Mouse (Mus musculus) intestine, embryonic 16.5 days (tissue): ENCODE data around the gene Rnf126. TPM values are rescaled to one million over a fixed set of nuclear protein-coding genes. Genes with fewer than 3 reads are reported as not detected.

Experiments
- ATAC-seq: fragments of 200-750 bp; cut with Nextera tagmentation; 2 replicates; pipeline ENCODE4 v1.8.0; 2017; ENCODE audit warnings: moderate TSS enrichment, moderate library complexity
- H3K27ac ChIP-seq: fragments of 300-500 bp; sonication (generic); 2 replicates; pipeline ENCODE4 v1.5.1; 2014; ENCODE audit warnings: mild to moderate bottlenecking, low read length
- H3K27me3 ChIP-seq: fragments of 300-500 bp; sonication (generic); replicated peaks from 2 replicates; pipeline ENCODE4 v1.6.1; 2014; ENCODE audit warnings: low read length, control low read depth, mixed read lengths; ENCODE audit not compliant: control insufficient read depth, insufficient read depth
- H3K36me3 ChIP-seq: fragments of 300-500 bp; sonication (generic); 2 replicates; pipeline ENCODE4 v1.6.1; 2014; ENCODE audit warnings: low read length, control low read depth; ENCODE audit not compliant: control insufficient read depth, insufficient read depth
- H3K4me1 ChIP-seq: fragments of 300-500 bp; sonication (generic); 2 replicates; pipeline ENCODE4 v1.6.1; 2014; ENCODE audit warnings: low read length, control low read depth, mixed read lengths; ENCODE audit not compliant: control insufficient read depth, insufficient read depth
- H3K4me2 ChIP-seq: fragments of 300-500 bp; sonication (generic); 2 replicates; pipeline ENCODE4 v1.6.1; 2014; ENCODE audit warnings: low read depth, low read length, control low read depth
- H3K4me3 ChIP-seq: fragments of 300-500 bp; sonication (generic); 2 replicates; pipeline ENCODE4 v1.5.1; 2014; ENCODE audit warnings: mild to moderate bottlenecking, low read length
- H3K9ac ChIP-seq: fragments of 300-500 bp; sonication (generic); 2 replicates; pipeline ENCODE4 v1.6.1; 2014; ENCODE audit warnings: low read depth, low read length
- H3K9me3 ChIP-seq: fragments of 300-500 bp; sonication (generic); 2 replicates; pipeline ENCODE4 v1.6.1; 2016; ENCODE audit warnings: low read length, control low read depth; ENCODE audit not compliant: control insufficient read depth
- whole genome bisulfite sequencing: fragments of 180-500 bp; shearing (Covaris S2); extraction: QIAGEN DNeasy Blood & Tissue Kit; methylation state at CpG from one replicate; pipeline ENCODE4 v1.1.7; 2014; 5-methylcytosine and 5-hydroxymethylcytosine counted together
- polyA plus RNA-seq: library from polyadenylated mRNA; unstranded; fragments of >200 nt; fragmentation: Nextera tagmentation; extraction: Ambion mirVana; gene quantifications from 2 replicates; pipeline ENCODE4 v1.2.1, GENCODE M21; 2015

Gene Rnf126
- polyA plus RNA-seq, 1 experiment from 2014 or later, result 39.7 TPM

- H3K9ac ChIP-seq, result no peak overlapping the region
- no peak overlapping the region for H3K4me2 ChIP-seq
- H3K9me3 ChIP-seq, result 0 out of 2 replicates have a peak, but pooled peaks cover 5% of the 10 kb centered on the region
- H3K27me3 ChIP-seq, result no peaks in the 10 kb centered on the region; the same call in 1 of the 2 replicates
- no peaks in the 10 kb centered on the region for H3K36me3 ChIP-seq
- no peak overlapping the region for H3K4me3 ChIP-seq
- no peak overlapping the region for H3K27ac ChIP-seq
- WGBS, result 98% methylated on average over 3 of the region's 3 CpGs
- ATAC-seq, result no peak
- H3K4me1 ChIP-seq, result peaks cover 18% of the 10 kb centered on the region
These were observed 5.6 kb upstream of the Rnf126 start for GRCm38 (mm10) chr10:79772320-79772719.

GRCm38 (mm10) chr10:79769329-79769728 lies 2.6 kb upstream of the Rnf126 start:
- no peaks in the 10 kb centered on the region for H3K27me3 ChIP-seq
- 30% methylated on average over 4 of the region's 4 CpGs for WGBS
- no peak overlapping the region for H3K9ac ChIP-seq
- no peak overlapping the region for H3K27ac ChIP-seq
- ATAC-seq, result no peak
- 0 out of 2 replicates have a peak, but pooled peaks cover 5% of the 10 kb centered on the region for H3K9me3 ChIP-seq
- H3K4me3 ChIP-seq, result no peak overlapping the region
- peaks cover 28% of the 10 kb centered on the region for H3K4me1 ChIP-seq
- no peaks in the 10 kb centered on the region for H3K36me3 ChIP-seq
- H3K4me2 ChIP-seq, result no peak overlapping the region

GRCm38 (mm10) chr10:79768400-79768799 lies 1.6 kb upstream of the Rnf126 start:
- H3K9me3 ChIP-seq, result 0 out of 2 replicates have a peak, but pooled peaks cover 5% of the 10 kb centered on the region
- H3K27ac ChIP-seq, result no peak overlapping the region
- H3K4me2 ChIP-seq, result no peak overlapping the region
- no peak for ATAC-seq
- H3K4me1 ChIP-seq, result peaks cover 37% of the 10 kb centered on the region
- H3K9ac ChIP-seq, result no peak overlapping the region
- 1% methylated on average over 5 of the region's 5 CpGs for WGBS
- no peaks in the 10 kb centered on the region for H3K36me3 ChIP-seq
- H3K4me3 ChIP-seq, result no peak overlapping the region
- no peaks in the 10 kb centered on the region for H3K27me3 ChIP-seq

DNA sequence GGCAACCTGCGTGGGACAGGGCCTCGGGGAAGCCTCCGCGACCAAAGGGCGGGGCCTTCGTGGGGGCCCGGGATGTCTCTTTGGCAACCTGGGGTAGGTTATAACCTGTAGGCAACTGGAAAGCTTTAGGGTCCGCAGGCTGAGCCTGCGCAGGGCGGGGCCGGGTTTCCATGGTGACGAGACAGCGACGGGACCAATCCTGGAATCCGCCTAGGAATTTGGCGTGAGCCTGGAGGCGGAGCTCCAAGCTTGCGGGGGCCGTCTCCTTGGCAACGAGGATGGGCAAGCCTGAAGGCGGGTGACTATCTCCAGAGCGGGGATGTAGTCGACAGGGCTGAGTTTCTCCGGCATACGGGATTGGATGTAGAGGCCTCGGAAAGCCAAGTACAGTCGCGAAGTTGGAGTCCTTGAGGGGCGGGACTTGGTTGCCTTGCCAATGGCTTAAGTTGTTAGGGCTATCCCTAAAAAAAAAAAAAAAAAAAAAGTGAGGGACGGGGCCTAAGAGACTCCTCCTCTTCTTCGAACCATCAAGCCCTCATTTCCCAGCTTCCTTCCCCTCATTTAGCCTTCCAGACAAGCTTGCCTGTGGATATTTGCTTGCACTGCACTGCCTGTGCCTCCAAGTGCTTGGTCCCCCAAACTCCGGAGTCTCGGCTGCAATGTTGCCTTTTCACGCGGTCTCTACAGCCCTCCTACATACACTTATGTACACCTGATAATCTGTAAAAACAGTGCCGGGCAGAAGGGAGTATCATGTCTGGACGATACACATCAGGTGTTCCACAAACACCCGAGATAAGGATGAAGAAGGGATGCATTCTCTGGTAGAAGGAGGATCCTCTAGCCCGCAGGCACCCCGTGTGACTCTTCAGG lies 856 bp upstream of the Rnf126 start:
- no peaks in the 10 kb centered on the region for H3K27me3 ChIP-seq
- peak overlapping the region; percentile 97 for H3K4me3 ChIP-seq
- H3K36me3 ChIP-seq, result no peaks in the 10 kb centered on the region
- 0 out of 2 replicates have a peak, but pooled peaks cover 5% of the 10 kb centered on the region for H3K9me3 ChIP-seq
- peaks cover 37% of the 10 kb centered on the region for H3K4me1 ChIP-seq
- H3K9ac ChIP-seq, result peak overlapping the region; percentile 99
- peak; percentile 75 for ATAC-seq
- peak overlapping the region; percentile 99 for H3K4me2 ChIP-seq
- 11% methylated on average over 40 of the region's 40 CpGs for WGBS
- peak overlapping the region; percentile 95 for H3K27ac ChIP-seq

DNA sequence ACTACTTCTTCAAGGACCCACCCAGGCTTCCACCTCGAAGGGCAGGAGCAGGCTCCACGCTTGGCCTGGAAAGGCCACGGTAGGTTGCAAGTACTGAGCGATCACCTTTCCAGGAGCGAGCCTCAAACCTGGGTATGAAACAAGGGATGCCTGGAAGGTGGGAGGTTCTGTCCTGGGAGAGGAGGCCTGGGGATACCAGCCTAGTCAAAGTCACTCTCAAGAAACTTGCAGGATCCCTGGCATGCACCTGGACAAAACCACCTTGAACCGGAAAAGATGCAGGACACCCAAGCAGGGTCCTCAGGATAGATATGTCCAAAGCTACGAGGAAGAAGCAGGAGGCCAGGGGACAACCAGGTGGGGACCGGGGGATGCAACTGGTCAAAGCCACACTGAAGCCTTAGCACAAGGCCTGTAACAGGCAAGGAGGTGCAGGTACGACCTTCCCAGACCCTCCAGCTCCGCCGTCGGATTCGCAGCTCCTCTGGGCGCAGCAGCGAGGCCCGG lies 698 bp downstream of the Rnf126 start:
- peak overlapping the region; percentile 99 for H3K9ac ChIP-seq
- H3K36me3 ChIP-seq, result peaks cover 12% of the 10 kb centered on the region; the same call in 1 of the 2 replicates
- H3K27ac ChIP-seq, result peak overlapping the region; percentile 95
- peak overlapping the region; percentile 97 for H3K4me3 ChIP-seq
- 4% methylated on average over 16 of the region's 16 CpGs for WGBS
- no peaks in the 10 kb centered on the region for H3K27me3 ChIP-seq
- peak overlapping the region; percentile 99 for H3K4me2 ChIP-seq
- ATAC-seq, result no peak
- H3K9me3 ChIP-seq, result no peaks in the 10 kb centered on the region
- peaks cover 37% of the 10 kb centered on the region for H3K4me1 ChIP-seq

- Histone ChIP-seq H3K36me3 (peaks cover 18% of the 10 kb centered on the region), H3K9ac (peak overlapping the region; percentile 99), H3K9me3 (no peaks in the 10 kb centered on the region), H3K27ac (no peak overlapping the region), H3K4me2 (peak overlapping the region; percentile 99), H3K27me3 (no peaks in the 10 kb centered on the region), H3K4me3 (peak overlapping the region; percentile 97), H3K4me1 (peaks cover 37% of the 10 kb centered on the region)
- no peak for ATAC-seq
- WGBS, result 51% methylated on average over 2 of the region's 2 CpGs
These were observed 1.5 kb downstream of the Rnf126 start for GRCm38 (mm10) chr10:79765228-79765745.

DNA sequence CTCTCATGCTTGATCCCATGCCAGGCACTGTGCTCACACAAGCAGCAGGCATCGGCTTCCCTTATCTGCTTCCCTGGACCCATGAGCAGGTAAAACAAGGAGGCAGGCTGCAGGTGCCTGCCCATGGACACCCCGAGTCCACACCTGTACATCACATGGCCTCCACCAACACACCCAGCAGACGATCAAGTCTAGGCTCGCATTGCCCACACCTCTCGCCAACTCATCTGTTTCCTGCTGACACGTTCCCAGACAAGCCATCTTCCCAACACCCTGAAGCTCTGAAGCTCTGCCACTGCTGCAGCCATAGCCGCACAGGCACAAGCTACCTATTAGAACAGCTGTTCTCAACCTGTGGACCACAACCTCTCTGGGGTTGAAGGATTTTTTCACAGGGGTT lies 2.5 kb downstream of the Rnf126 start:
- no peaks in the 10 kb centered on the region for H3K9me3 ChIP-seq
- H3K27ac ChIP-seq, result no peak overlapping the region
- WGBS, result 77% methylated on average over 7 of the region's 7 CpGs
- H3K4me3 ChIP-seq, result no peak overlapping the region
- H3K4me1 ChIP-seq, result peaks cover 37% of the 10 kb centered on the region
- H3K4me2 ChIP-seq, result no peak overlapping the region
- no peaks in the 10 kb centered on the region for H3K27me3 ChIP-seq
- no peak for ATAC-seq
- H3K36me3 ChIP-seq, result peaks cover 18% of the 10 kb centered on the region
- H3K9ac ChIP-seq, result 0 out of 2 replicates have a peak overlapping the region, but pooled peaks have one; percentile 6

DNA sequence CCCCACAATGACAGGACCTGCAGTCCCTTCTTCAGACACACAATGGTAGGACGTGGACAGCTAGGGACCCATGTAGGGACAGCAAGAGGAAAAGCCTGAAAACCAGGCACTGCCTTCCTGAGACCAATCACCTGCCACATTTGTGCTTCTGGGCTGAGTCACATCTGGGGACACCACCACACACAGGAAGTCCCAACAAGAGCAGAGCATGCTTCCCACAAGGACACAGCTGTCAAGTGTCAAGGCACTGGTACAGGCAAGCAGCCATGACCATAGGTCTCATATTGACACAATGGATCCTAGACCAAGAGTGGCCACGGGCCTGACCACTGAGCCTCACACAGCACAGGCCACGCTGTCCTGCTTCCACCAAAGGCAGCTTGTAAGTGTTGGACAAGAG lies 3.9 kb downstream of the Rnf126 start:
- no peak overlapping the region for H3K4me3 ChIP-seq
- peaks cover 30% of the 10 kb centered on the region for H3K4me1 ChIP-seq
- no peak for ATAC-seq
- no peaks in the 10 kb centered on the region for H3K27me3 ChIP-seq
- no peak overlapping the region for H3K9ac ChIP-seq
- 93% methylated on average over 3 of the region's 3 CpGs for WGBS
- no peak overlapping the region for H3K4me2 ChIP-seq
- no peak overlapping the region for H3K27ac ChIP-seq
- H3K36me3 ChIP-seq, result peaks cover 25% of the 10 kb centered on the region
- H3K9me3 ChIP-seq, result no peaks in the 10 kb centered on the region

DNA sequence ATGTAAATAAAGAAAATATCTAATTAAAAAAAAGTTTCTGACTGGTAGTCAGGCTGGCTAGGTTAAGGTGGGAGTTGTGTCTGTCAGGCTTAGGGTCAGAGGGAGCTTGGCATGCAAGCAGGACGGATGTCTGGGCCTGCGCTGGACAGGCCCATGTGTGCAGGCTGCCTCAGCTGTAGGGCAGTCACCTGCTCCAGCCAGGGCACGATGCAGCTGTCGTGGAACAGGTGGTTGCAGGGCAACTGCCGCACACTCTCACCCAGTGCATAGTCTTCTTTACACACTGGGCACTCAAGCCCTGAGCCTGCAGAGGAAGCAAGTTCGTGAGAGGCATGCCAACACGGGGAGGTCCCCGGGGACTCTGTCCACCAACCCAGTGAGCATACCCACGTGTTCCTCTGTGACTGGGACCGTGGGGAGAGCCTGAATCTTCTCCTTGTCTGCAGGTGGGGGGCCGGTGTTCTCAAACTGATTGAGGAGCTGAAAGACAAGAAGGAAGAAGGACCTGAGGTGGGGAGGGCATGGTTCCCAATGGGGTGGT lies 6.1 kb downstream of the Rnf126 start:
- ATAC-seq, result no peak
- Histone ChIP-seq H3K9me3 (no peaks in the 10 kb centered on the region), H3K27ac (no peak overlapping the region), H3K36me3 (peaks cover 27% of the 10 kb centered on the region), H3K9ac (no peak overlapping the region), H3K4me3 (no peak overlapping the region), H3K4me1 (peaks cover 21% of the 10 kb centered on the region), H3K4me2 (no peak overlapping the region), H3K27me3 (no peaks in the 10 kb centered on the region)
- 87% methylated on average over 11 of the region's 11 CpGs for WGBS
